Comparison of ENCODE assay signal across 38 mouse cellular contexts in genomic region chr4:129457311-129457710, GRCm38 (mm10). TPM values are rescaled to one million over a fixed set of nuclear protein-coding genes. Genes with fewer than 3 reads are reported as not detected.
"Had no signal": no experiment of that assay in that cellular context is flagged by ENCODE, and none has a peak within 500 bp of the region (broad histone marks: within the 10 kb centered on the region; RNA-seq: fewer than 3 reads in every experiment).

No protein-coding gene starts in this region.

RNA-seq across cellular contexts. Expression of gene Zbtb8b, which starts 16.7 kb away (rescaled TPM):
- total RNA-seq: heart, postnatal 36 days; hematopoietic stem cell, adult 5-6 weeks had no signal
- polyA plus RNA-seq: inflammation-experienced regulatory T-cells, adult 6 months had no signal

RNA-seq across cellular contexts. Expression of gene Tssk3, which starts 33.5 kb away (rescaled TPM):
- total RNA-seq: heart, adult 8-10 months; heart, postnatal 10 days; heart, postnatal 14 days; heart, postnatal 25 days; heart, postnatal 36 days; heart, postnatal 4 days; hematopoietic stem cell, adult 5-6 weeks; hindbrain, postnatal 0 days; layer of hippocampus, adult 18-20 months; layer of hippocampus, postnatal 14 days; layer of hippocampus, postnatal 25 days; layer of hippocampus, postnatal 36 days; left cerebral cortex, adult 18-20 months; left cerebral cortex, adult 2 months had no signal
- polyA plus RNA-seq: heart, embryonic 10.5 days; heart, embryonic 11.5 days; heart, embryonic 12.5 days; heart, embryonic 13.5 days; heart, embryonic 14.5 days; heart, embryonic 15.5 days; heart, embryonic 16.5 days; heart, postnatal 0 days; hindbrain, embryonic 10.5 days; hindbrain, embryonic 11.5 days; hindbrain, embryonic 12.5 days; inflammation-experienced regulatory T-cells, adult 6 months; intestine, embryonic 14.5 days; intestine, embryonic 15.5 days; intestine, embryonic 16.5 days; intestine, postnatal 0 days; kidney, embryonic 14.5 days; kidney, embryonic 15.5 days; kidney, embryonic 16.5 days; kidney, postnatal 0 days; large intestine, adult 2 months had no signal

RNA-seq across cellular contexts. Expression of gene Fam229a, which starts 33.7 kb away (rescaled TPM):
- total RNA-seq: heart, adult 8-10 months; heart, postnatal 10 days; heart, postnatal 14 days; heart, postnatal 25 days; heart, postnatal 36 days; heart, postnatal 4 days; hematopoietic stem cell, adult 5-6 weeks; layer of hippocampus, adult 18-20 months; layer of hippocampus, adult 8-10 months; layer of hippocampus, postnatal 25 days; layer of hippocampus, postnatal 36 days; left cerebral cortex, adult 8-10 months had no signal
- polyA plus RNA-seq: heart, embryonic 10.5 days; heart, embryonic 11.5 days; heart, embryonic 13.5 days; heart, embryonic 14.5 days; heart, embryonic 15.5 days; heart, embryonic 16.5 days; hindbrain, embryonic 11.5 days; hindbrain, embryonic 12.5 days; hindbrain, embryonic 13.5 days; inflammation-experienced regulatory T-cells, adult 6 months; intestine, embryonic 14.5 days; intestine, embryonic 15.5 days; intestine, embryonic 16.5 days; kidney, embryonic 14.5 days; kidney, embryonic 15.5 days; kidney, embryonic 16.5 days had no signal
